Mouse (Mus musculus): ENCODE data around the gene Arhgap40.
A peak's percentile ranks its signal among the peaks of the same experiment; 100 is the strongest.

Arhgap40 gene

GRCm38 (mm10) chr2:158550067-158550466 lies 37.5 kb downstream of the Arhgap40 start:
- DNase-seq, result peak; percentile 65

- DNase-seq, result no peak
These were observed 41.8 kb downstream of the Arhgap40 start for GRCm38 (mm10) chr2:158554366-158554765.

- no peak for DNase-seq
These were observed 42.7 kb downstream of the Arhgap40 start for GRCm38 (mm10) chr2:158555252-158555651.

GRCm38 (mm10) chr2:158555812-158556211 lies 43.2 kb downstream of the Arhgap40 start:
- DNase-seq, result no peak

- DNase-seq, result peak; percentile 73
These were observed 43.6 kb downstream of the Arhgap40 start for GRCm38 (mm10) chr2:158556225-158556624.

- no peak for DNase-seq
These were observed 44.2 kb downstream of the Arhgap40 start for GRCm38 (mm10) chr2:158556750-158557149.

- no peak for DNase-seq
These were observed 47.3 kb downstream of the Arhgap40 start for GRCm38 (mm10) chr2:158559945-158560344.

- no peak for DNase-seq
These were observed 48.2 kb downstream of the Arhgap40 start for GRCm38 (mm10) chr2:158560801-158561200.

- no peak for DNase-seq
These were observed 49.0 kb downstream of the Arhgap40 start for GRCm38 (mm10) chr2:158561371-158562144.

- DNase-seq, result no peak
These were observed 58.0 kb downstream of the Arhgap40 start for GRCm38 (mm10) chr2:158570421-158571081.

- DNase-seq, result no peak
These were observed 67.4 kb downstream of the Arhgap40 start for GRCm38 (mm10) chr2:158579979-158580378.

GRCm38 (mm10) chr2:158584621-158585358 lies 72.2 kb downstream of the Arhgap40 start:
- DNase-seq, result no peak

GRCm38 (mm10) chr2:158588524-158589271 lies 76.1 kb downstream of the Arhgap40 start:
- DNase-seq, result no peak

- DNase-seq, result no peak
These were observed 77.9 kb downstream of the Arhgap40 start for GRCm38 (mm10) chr2:158590495-158590894.

- no peak for DNase-seq
These were observed 78.7 kb downstream of the Arhgap40 start for GRCm38 (mm10) chr2:158591286-158591685.

- DNase-seq, result no peak
These were observed 80.8 kb downstream of the Arhgap40 start for GRCm38 (mm10) chr2:158593371-158593770.

GRCm38 (mm10) chr2:158595103-158595502 lies 82.5 kb downstream of the Arhgap40 start:
- DNase-seq, result peak; percentile 29

GRCm38 (mm10) chr2:158595577-158595976 lies 83.0 kb downstream of the Arhgap40 start:
- DNase-seq, result no peak

GRCm38 (mm10) chr2:158596803-158597202 lies 84.2 kb downstream of the Arhgap40 start:
- no peak for DNase-seq
